Mouse (Mus musculus): ENCODE measurements around the gene Stac2.

The Stac2 gene

GRCm38 (mm10) chr11:98021118-98021517 is 32.1 kb downstream of the Stac2 start:
- no peak for DNase-seq (ENCODE audit: low spot score)

GRCm38 (mm10) chr11:98020710-98021109 is 32.6 kb downstream of the Stac2 start:
- no peak for DNase-seq (ENCODE audit: low spot score)

- DNase-seq (ENCODE audit: low spot score) = no peak
Measured at GRCm38 (mm10) chr11:98019883-98020610, 33.2 kb downstream of the Stac2 start.

GRCm38 (mm10) chr11:98018858-98019641 is 34.2 kb downstream of the Stac2 start:
- DNase-seq (ENCODE audit: low spot score) = peak; percentile 57

GRCm38 (mm10) chr11:98018222-98018621 is 35.0 kb downstream of the Stac2 start:
- DNase-seq (ENCODE audit: low spot score) = no peak

- DNase-seq (ENCODE audit: low spot score) = no peak
Measured at GRCm38 (mm10) chr11:98016824-98017223, 36.4 kb downstream of the Stac2 start.

GRCm38 (mm10) chr11:98016177-98016576 is 37.1 kb downstream of the Stac2 start:
- DNase-seq (ENCODE audit: low spot score) = no peak

GRCm38 (mm10) chr11:98012831-98013230 is 40.4 kb downstream of the Stac2 start:
- no peak for DNase-seq (ENCODE audit: low spot score)

- no peak for DNase-seq (ENCODE audit: low spot score)
Measured at GRCm38 (mm10) chr11:98011716-98012115, 41.5 kb downstream of the Stac2 start.

GRCm38 (mm10) chr11:98008087-98008486 is 45.2 kb downstream of the Stac2 start:
- DNase-seq (ENCODE audit: low spot score) = no peak

- no peak for DNase-seq (ENCODE audit: low spot score)
Measured at GRCm38 (mm10) chr11:98005686-98006085, 47.6 kb downstream of the Stac2 start.

GRCm38 (mm10) chr11:98005076-98005475 is 48.2 kb downstream of the Stac2 start:
- no peak for DNase-seq (ENCODE audit: low spot score)

- no peak for DNase-seq (ENCODE audit: low spot score)
Measured at GRCm38 (mm10) chr11:98004161-98004560, 49.1 kb downstream of the Stac2 start.

- DNase-seq (ENCODE audit: low spot score) = no peak
Measured at GRCm38 (mm10) chr11:98003171-98003671, 50.0 kb downstream of the Stac2 start.

- DNase-seq (ENCODE audit: low spot score) = peak; percentile 93
Measured at GRCm38 (mm10) chr11:98002627-98003026, 50.6 kb downstream of the Stac2 start.

GRCm38 (mm10) chr11:98001986-98002385 is 51.3 kb downstream of the Stac2 start:
- no peak for DNase-seq (ENCODE audit: low spot score)

GRCm38 (mm10) chr11:98001351-98001824 is 51.9 kb downstream of the Stac2 start:
- DNase-seq (ENCODE audit: low spot score) = no peak

GRCm38 (mm10) chr11:98000378-98001140 is 52.7 kb downstream of the Stac2 start:
- DNase-seq (ENCODE audit: low spot score) = no peak

- no peak for DNase-seq (ENCODE audit: low spot score)
Measured at GRCm38 (mm10) chr11:97999748-98000147, 53.5 kb downstream of the Stac2 start.

- DNase-seq (ENCODE audit: low spot score) = no peak
Measured at GRCm38 (mm10) chr11:97998898-97999608, 54.2 kb downstream of the Stac2 start.

GRCm38 (mm10) chr11:97998074-97998793 is 55.0 kb downstream of the Stac2 start:
- no peak for DNase-seq (ENCODE audit: low spot score)
